Mouse (Mus musculus) cerebellum, adult 2 months (tissue): ENCODE measurements around the gene Tspan4.

Experiments used
- CTCF ChIP-seq: fragments of 200-500 bp; IDR thresholded peaks from 2 replicates; pipeline ENCODE4 v1.5.1; 2011; ENCODE audit warnings: low read depth, mild to moderate bottlenecking, control low read depth, low read length, moderate library complexity, borderline replicate concordance; ENCODE audit not compliant: insufficient read depth
- POLR2A ChIP-seq: fragments of 200-500 bp; IDR thresholded peaks from 2 replicates; pipeline ENCODE4 v1.6.1; 2011; ENCODE audit warnings: low read length, control low read depth, borderline replicate concordance; ENCODE audit not compliant: insufficient read depth

GRCm38 (mm10) chr7:141535570-141535969 lies 60.5 kb downstream of the Tspan4 start:
- TF ChIP-seq CTCF (no peak), POLR2A (no peak)
